Mouse (Mus musculus) cortical plate, adult 2 months (tissue): ENCODE measurements around the gene Pdcd4. TPM values are rescaled to one million over a fixed set of nuclear protein-coding genes. Genes with fewer than 3 reads are reported as not detected.
"Not testable (repeated sequence)": the region's sequence is repeated elsewhere in the genome, so short reads cannot be mapped to it uniquely, and the experiment has no call there.

Experiments
- H3K27ac ChIP-seq: fragments of 200-500 bp; 2 replicates; pipeline ENCODE4 v1.5.1; 2012; ENCODE audit warnings: low read length, control low read depth, inconsistent platforms; ENCODE audit not compliant: insufficient read depth
- H3K4me1 ChIP-seq: fragments of 200-500 bp; 2 replicates; pipeline ENCODE4 v1.6.1; 2011; ENCODE audit warnings: low read length; ENCODE audit not compliant: control insufficient read depth, insufficient read depth
- H3K4me3 ChIP-seq: fragments of 200-500 bp; 2 replicates; pipeline ENCODE4 v1.5.1; 2011; ENCODE audit warnings: mild to moderate bottlenecking, low read length, control low read depth; ENCODE audit not compliant: insufficient read depth
- CTCF ChIP-seq: fragments of 200-500 bp; IDR thresholded peaks from 2 replicates; pipeline ENCODE4 v1.5.1; 2011; ENCODE audit warnings: mild to moderate bottlenecking, control low read depth, low read length; ENCODE audit not compliant: insufficient read depth; ENCODE audit errors: extremely low read depth
- POLR2A ChIP-seq: fragments of 200-500 bp; IDR thresholded peaks from 2 replicates; pipeline ENCODE4 v1.6.1; 2011; ENCODE audit warnings: mild to moderate bottlenecking, low read length, control low read depth; ENCODE audit not compliant: insufficient read depth; ENCODE audit errors: extremely low read depth
- polyA plus RNA-seq: library from polyadenylated mRNA; depleted of rRNA; stranded (reverse); fragments of >200 nt; gene quantifications from 2 replicates; pipeline ENCODE4 v1.2.3, GENCODE M21; 2012

Pdcd4 gene
- polyA plus RNA-seq, 1 experiment: 54.9 TPM

GRCm38 (mm10) chr19:53943802-53944785 lies 52.1 kb downstream of the Pdcd4 start, which contains the start of the genes Shoc2 and Bbip1:
Shoc2 (plus strand) TSS chr19:53944306.
Bbip1 (minus strand) TSS chr19:53944627.
- Histone ChIP-seq H3K27ac (peak within 1 kb of the TSS; percentile 66), H3K4me3 (peak within 1 kb of the TSS; percentile 76), H3K4me1 (peaks cover 2% of the 10 kb centered on the region; the same call in 1 of the 2 replicates)
- no peak for TF ChIP-seq CTCF
- TF ChIP-seq POLR2A: peak; percentile 47

GRCm38 (mm10) chr19:53944786-53945169 lies 52.7 kb downstream of the Pdcd4 start:
- H3K27ac ChIP-seq: no peak overlapping the region
- peak; percentile 53; the same call in 1 of the 2 replicates for TF ChIP-seq POLR2A
- TF ChIP-seq CTCF: no peak
- peaks cover 4% of the 10 kb centered on the region for H3K4me1 ChIP-seq
- peak overlapping the region; percentile 76 for H3K4me3 ChIP-seq

- TF ChIP-seq CTCF (no peak), POLR2A (no peak)
- Histone ChIP-seq H3K4me1 (peaks cover 4% of the 10 kb centered on the region), H3K4me3 (peak overlapping the region; percentile 76), H3K27ac (no peak overlapping the region)
Measured at GRCm38 (mm10) chr19:53945171-53946042, 53.4 kb downstream of the Pdcd4 start.

- Histone ChIP-seq H3K4me1 (peaks cover 2% of the 10 kb centered on the region), H3K4me3 (no peak overlapping the region), H3K27ac (no peak overlapping the region)
- TF ChIP-seq POLR2A (no peak), CTCF (no peak)
Measured at GRCm38 (mm10) chr19:53957513-53957912, 65.5 kb downstream of the Pdcd4 start.

GRCm38 (mm10) chr19:53962511-53962910 lies 70.5 kb downstream of the Pdcd4 start:
- Histone ChIP-seq H3K27ac (no peak overlapping the region), H3K4me3 (no peak overlapping the region), H3K4me1 (no peaks in the 10 kb centered on the region)
- TF ChIP-seq CTCF: no peak
- no peak for TF ChIP-seq POLR2A

GRCm38 (mm10) chr19:53964347-53964746 lies 72.3 kb downstream of the Pdcd4 start:
- not testable (repeated sequence) for H3K27ac ChIP-seq, H3K4me3 ChIP-seq, H3K4me1 ChIP-seq

GRCm38 (mm10) chr19:53964910-53965633 lies 73.0 kb downstream of the Pdcd4 start:
- TF ChIP-seq POLR2A: no peak
- no peak for TF ChIP-seq CTCF
- H3K27ac ChIP-seq: no peak overlapping the region
- H3K4me3 ChIP-seq: no peak overlapping the region
- no peaks in the 10 kb centered on the region for H3K4me1 ChIP-seq

GRCm38 (mm10) chr19:53969226-53969625 lies 77.2 kb downstream of the Pdcd4 start:
- no peak for TF ChIP-seq CTCF
- TF ChIP-seq POLR2A: no peak
- Histone ChIP-seq H3K4me1 (no peaks in the 10 kb centered on the region), H3K27ac (no peak overlapping the region), H3K4me3 (no peak overlapping the region)

- no peak overlapping the region for H3K4me3 ChIP-seq
- no peak for TF ChIP-seq CTCF
- TF ChIP-seq POLR2A: no peak
- no peak overlapping the region for H3K27ac ChIP-seq
- no peaks in the 10 kb centered on the region for H3K4me1 ChIP-seq
Measured at GRCm38 (mm10) chr19:53971938-53972337, 79.9 kb downstream of the Pdcd4 start.
